Mouse (Mus musculus) embryonic facial prominence, embryonic 15.5 days (tissue): ENCODE measurements at regions not wholly inside any gene's neighbourhood (a gene's known extent, or its start where the extent isn't known, plus 50 kb on each side); places are given as distances from the start of the nearest gene placed in this dataset.
A peak's percentile ranks its signal among the peaks of the same experiment; 100 is the strongest.

Experiments
- ATAC-seq: fragments of 200-750 bp; cut with Nextera tagmentation; 2 replicates; pipeline ENCODE4 v1.8.0; 2017; ENCODE audit warnings: low read depth, moderate TSS enrichment; ENCODE audit not compliant: insufficient number of reproducible peaks, low FRiP score, low TSS enrichment
- H3K27ac ChIP-seq: fragments of 300-500 bp; sonication (generic); replicated peaks from 2 replicates; pipeline ENCODE4 v1.5.1; 2015; ENCODE audit warnings: mild to moderate bottlenecking, inconsistent platforms
- H3K27me3 ChIP-seq: fragments of 300-500 bp; sonication (generic); 2 replicates; pipeline ENCODE4 v1.6.1; 2015; ENCODE audit warnings: inconsistent platforms
- H3K36me3 ChIP-seq: fragments of 300-500 bp; sonication (generic); 2 replicates; pipeline ENCODE4 v1.6.1; 2015; ENCODE audit warnings: mild to moderate bottlenecking, inconsistent platforms
- H3K4me1 ChIP-seq: fragments of 300-500 bp; sonication (generic); 2 replicates; pipeline ENCODE4 v1.6.1; 2015; ENCODE audit warnings: inconsistent platforms
- H3K4me2 ChIP-seq: fragments of 300-500 bp; sonication (generic); replicated peaks from 2 replicates; pipeline ENCODE4 v1.6.1; 2015; ENCODE audit warnings: mild to moderate bottlenecking, inconsistent platforms
- H3K4me3 ChIP-seq: fragments of 300-500 bp; sonication (generic); replicated peaks from 2 replicates; pipeline ENCODE4 v1.5.1; 2015; ENCODE audit warnings: mild to moderate bottlenecking, inconsistent platforms
- H3K9ac ChIP-seq: fragments of 300-500 bp; sonication (generic); 2 replicates; pipeline ENCODE4 v1.6.1; 2015; ENCODE audit warnings: inconsistent platforms
- H3K9me3 ChIP-seq: fragments of 300-500 bp; sonication (generic); replicated peaks from 2 replicates; pipeline ENCODE4 v1.6.1; 2016; ENCODE audit warnings: inconsistent platforms
- WGBS: fragments of 180-500 bp; shearing (Covaris S2); methylation state at CpG from one replicate; pipeline ENCODE4 v1.1.7; 2015; 5-methylcytosine and 5-hydroxymethylcytosine counted together

GRCm38 (mm10) chr13:92986719-92987553, 142.4 kb downstream of the Mtx3 start:
- peaks cover 5% of the 10 kb centered on the region; the same call in 1 of the 2 replicates for H3K4me1 ChIP-seq
- no peak overlapping the region for H3K9ac ChIP-seq
- WGBS = 43% methylated on average over 17 of the region's 17 CpGs
- H3K27me3 ChIP-seq = no peaks in the 10 kb centered on the region
- no peak overlapping the region for H3K27ac ChIP-seq
- H3K36me3 ChIP-seq = no peaks in the 10 kb centered on the region
- H3K9me3 ChIP-seq = no peaks in the 10 kb centered on the region
- H3K4me2 ChIP-seq = peak overlapping the region; percentile 53
- H3K4me3 ChIP-seq = peak overlapping the region; percentile 27
- ATAC-seq = no peak

DNA sequence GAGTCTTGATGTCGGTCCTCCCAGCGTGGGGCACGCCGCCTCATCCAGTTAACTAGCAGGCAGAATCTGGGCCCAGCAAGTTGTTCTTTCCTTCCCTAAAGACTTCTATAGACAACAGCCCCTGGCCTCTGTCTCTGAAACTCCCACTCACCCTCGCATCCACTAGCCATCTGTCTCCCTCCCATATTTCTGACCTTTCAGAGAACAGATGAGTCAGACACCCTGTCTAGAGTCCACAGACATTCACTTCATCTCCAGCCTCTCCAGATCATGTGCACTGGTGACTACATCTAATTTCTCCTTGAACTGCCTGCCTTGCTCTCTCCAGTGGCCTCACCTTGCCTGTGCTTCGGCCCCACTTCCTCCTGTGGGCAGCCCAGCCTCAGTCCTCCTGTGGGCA, 143.1 kb downstream of the Mtx3 start:
- Histone ChIP-seq H3K9me3 (no peaks in the 10 kb centered on the region), H3K4me3 (no peak overlapping the region), H3K27me3 (no peaks in the 10 kb centered on the region), H3K4me1 (peaks cover 5% of the 10 kb centered on the region; the same call in 1 of the 2 replicates), H3K36me3 (no peaks in the 10 kb centered on the region), H3K27ac (no peak overlapping the region), H3K9ac (no peak overlapping the region), H3K4me2 (no peak overlapping the region)
- ATAC-seq = no peak
- 92% methylated on average over 6 of the region's 6 CpGs for WGBS

- Histone ChIP-seq H3K9ac (no peak overlapping the region), H3K27ac (no peak overlapping the region), H3K27me3 (no peaks in the 10 kb centered on the region), H3K4me1 (peaks cover 5% of the 10 kb centered on the region; the same call in 1 of the 2 replicates), H3K9me3 (no peaks in the 10 kb centered on the region), H3K4me3 (no peak overlapping the region), H3K36me3 (no peaks in the 10 kb centered on the region), H3K4me2 (no peak overlapping the region)
- 77% methylated on average over 9 of the region's 9 CpGs for WGBS
- ATAC-seq = no peak
Measured at GRCm38 (mm10) chr13:92988600-92988999, 144.0 kb downstream of the Mtx3 start.

DNA sequence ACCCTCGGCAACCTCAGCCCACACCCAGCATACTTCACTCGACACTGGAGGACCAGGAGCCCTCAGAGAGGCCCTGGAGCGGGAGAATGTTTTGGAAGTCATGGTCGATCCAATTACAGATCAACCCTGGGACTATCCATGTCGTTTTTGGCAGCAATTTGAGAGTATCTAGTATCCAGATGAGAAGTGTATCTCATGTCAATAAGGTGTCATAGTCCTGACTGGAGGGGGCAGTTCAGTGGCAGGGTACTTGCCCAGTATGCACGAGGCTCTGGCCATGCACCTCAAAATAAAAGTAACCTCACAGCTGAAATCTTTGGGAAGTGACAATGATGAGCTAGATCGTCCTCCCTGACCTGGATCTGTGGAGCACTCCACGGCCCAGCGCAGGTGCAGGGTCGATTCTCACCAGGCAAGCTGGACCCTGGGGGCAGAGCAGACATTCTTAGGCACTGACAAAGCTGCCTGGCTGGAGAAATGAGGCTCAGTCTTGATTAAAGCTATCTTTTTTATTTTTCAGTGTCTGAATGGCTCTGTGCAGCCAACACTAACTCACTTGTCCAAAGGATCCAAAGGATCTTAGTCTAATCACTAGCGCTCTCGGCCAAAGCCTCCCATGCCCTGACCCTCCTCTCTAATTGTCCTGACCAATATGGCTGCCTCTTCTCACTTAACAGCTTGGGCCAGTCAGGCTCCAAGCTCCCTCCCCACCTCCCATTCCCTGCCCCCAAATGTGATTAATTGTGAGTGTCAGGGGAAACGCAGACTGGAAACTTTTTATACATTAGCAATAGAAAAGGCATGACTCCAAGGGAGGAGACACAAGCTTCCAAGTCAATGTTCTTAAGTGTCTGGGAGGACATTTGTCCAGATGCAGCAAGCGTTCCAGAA, 146.0 kb downstream of the Mtx3 start:
- H3K4me1 ChIP-seq = peaks cover 5% of the 10 kb centered on the region; the same call in 1 of the 2 replicates
- H3K9me3 ChIP-seq = no peaks in the 10 kb centered on the region
- H3K27ac ChIP-seq = no peak overlapping the region
- H3K27me3 ChIP-seq = no peaks in the 10 kb centered on the region
- ATAC-seq = 0 out of 2 replicates have a peak, but pooled peaks have one; percentile 43
- H3K4me2 ChIP-seq = no peak overlapping the region
- H3K4me3 ChIP-seq = no peak overlapping the region
- H3K36me3 ChIP-seq = no peaks in the 10 kb centered on the region
- WGBS = 52% methylated on average over 14 of the region's 14 CpGs
- H3K9ac ChIP-seq = no peak overlapping the region
